In genomic region chr11:65754161-65754560, GRCm38 (mm10) we compare ENCODE assay signal across 24 mouse cellular contexts. TPM values are rescaled to one million over a fixed set of nuclear protein-coding genes. Genes with fewer than 3 reads are reported as not detected.
DNase-seq lines count a peak whose midpoint lies in the region; ATAC-seq and TF ChIP-seq lines count a peak whose summit lies in the region.
"Had no signal": no experiment of that assay in that cellular context is flagged by ENCODE, and none has a peak within 500 bp of the region (broad histone marks: within the 10 kb centered on the region; RNA-seq: fewer than 3 reads in every experiment).

No protein-coding gene starts in this region.

- H3K9me3 ChIP-seq in heart, embryonic 15.5 days (replicated peaks): no peaks in the 10 kb centered on the region
- H3K9me3 ChIP-seq in kidney, embryonic 14.5 days (ENCODE audit: control insufficient read depth, low read length): no peaks in the 10 kb centered on the region
- no peaks in the 10 kb centered on the region for H3K9me3 ChIP-seq in stomach, embryonic 14.5 days (ENCODE audit: control insufficient read depth, low read depth, low read length)
- H3K9me3 ChIP-seq in stomach, postnatal 0 days (ENCODE audit: control insufficient read depth, low read length): no peaks in the 10 kb centered on the region
- H3K9me3 ChIP-seq: embryonic facial prominence, embryonic 12.5 days; heart, embryonic 10.5 days; limb, embryonic 13.5 days; midbrain, embryonic 13.5 days; neural tube, embryonic 13.5 days had no signal

- intact Hi-C loops in heart, postnatal 10 days (cut with DNase I): no loop called here

- peaks cover 13% of the 10 kb centered on the region for H3K4me1 ChIP-seq in heart, embryonic 15.5 days (replicated peaks)
- H3K4me1 ChIP-seq in kidney, embryonic 14.5 days (ENCODE audit: control insufficient read depth, insufficient read depth, low read length): no peaks in the 10 kb centered on the region
- 0 out of 2 replicates have a peak, but pooled peaks cover 5% of the 10 kb centered on the region for H3K4me1 ChIP-seq in stomach, embryonic 14.5 days (ENCODE audit: control insufficient read depth, insufficient read depth, low read length)
- H3K4me1 ChIP-seq in stomach, postnatal 0 days (replicated peaks; ENCODE audit: control insufficient read depth, insufficient read depth): no peaks in the 10 kb centered on the region
- H3K4me1 ChIP-seq: embryonic facial prominence, embryonic 12.5 days; midbrain, embryonic 13.5 days; neural tube, embryonic 13.5 days had no signal

- no peak overlapping the region for H3K9ac ChIP-seq in heart, embryonic 15.5 days
- no peak overlapping the region for H3K9ac ChIP-seq in kidney, embryonic 14.5 days (ENCODE audit: low read depth, low read length)
- H3K9ac ChIP-seq in stomach, embryonic 14.5 days (replicated peaks; ENCODE audit: low read depth, low read length): no peak overlapping the region
- no peak overlapping the region for H3K9ac ChIP-seq in stomach, postnatal 0 days (ENCODE audit: low read length)
- H3K9ac ChIP-seq: embryonic facial prominence, embryonic 12.5 days; hindbrain, embryonic 14.5 days; limb, embryonic 13.5 days; midbrain, embryonic 13.5 days; neural tube, embryonic 13.5 days had no signal

- H3K4me2 ChIP-seq in heart, embryonic 15.5 days: no peak overlapping the region
- H3K4me2 ChIP-seq in kidney, embryonic 14.5 days (replicated peaks; ENCODE audit: low read depth, low read length): no peak overlapping the region
- no peak overlapping the region for H3K4me2 ChIP-seq in stomach, embryonic 14.5 days (replicated peaks; ENCODE audit: low read depth, low read length)
- no peak overlapping the region for H3K4me2 ChIP-seq in stomach, postnatal 0 days (replicated peaks; ENCODE audit: low read depth)
- H3K4me2 ChIP-seq: embryonic facial prominence, embryonic 12.5 days; hindbrain, embryonic 14.5 days; limb, embryonic 13.5 days; midbrain, embryonic 13.5 days; neural tube, embryonic 13.5 days had no signal

- H3K27ac ChIP-seq in heart, embryonic 15.5 days: peak overlapping the region; percentile 68; the same call in 1 of the 2 replicates
- no peak overlapping the region for H3K27ac ChIP-seq in kidney, embryonic 14.5 days (ENCODE audit: low read depth, low read length)
- H3K27ac ChIP-seq in stomach, embryonic 14.5 days (ENCODE audit: low read length): 0 out of 2 replicates have a peak overlapping the region, but pooled peaks have one; percentile 22
- no peak overlapping the region for H3K27ac ChIP-seq in stomach, postnatal 0 days (replicated peaks)
- H3K27ac ChIP-seq: embryonic facial prominence, embryonic 12.5 days; heart, embryonic 10.5 days; hindbrain, embryonic 14.5 days; layer of hippocampus, adult 2 months; limb, embryonic 13.5 days; macrophage; midbrain, embryonic 13.5 days; neural tube, embryonic 13.5 days had no signal

- no peaks in the 10 kb centered on the region for H3K27me3 ChIP-seq in heart, embryonic 15.5 days
- H3K27me3 ChIP-seq in kidney, embryonic 14.5 days (ENCODE audit: control insufficient read depth, insufficient read depth, low read length): no peaks in the 10 kb centered on the region
- no peaks in the 10 kb centered on the region for H3K27me3 ChIP-seq in stomach, embryonic 14.5 days (ENCODE audit: control insufficient read depth, insufficient read depth, low read length)
- H3K27me3 ChIP-seq in stomach, postnatal 0 days (ENCODE audit: control insufficient read depth, insufficient read depth, low read length): no peaks in the 10 kb centered on the region
- H3K27me3 ChIP-seq: embryonic facial prominence, embryonic 12.5 days; limb, embryonic 13.5 days; midbrain, embryonic 13.5 days; neural tube, embryonic 13.5 days had no signal

- DNase-seq in heart, postnatal 10 days: no peak
- peak; percentile 49 for DNase-seq in kidney, adult 9 months
- DNase-seq in stomach, postnatal 0 days (ENCODE audit: low spot score): no peak
- DNase-seq: adrenal gland, postnatal 25 days; B cell, adult 2 months; cerebellum, adult 11-12 months; cerebellum, adult 9-11 months; embryo, embryonic 11 days; lung, adult 18-20 months; right cerebral cortex, postnatal 4 days had no signal

- ATAC-seq in heart, embryonic 15.5 days (replicated peaks; ENCODE audit: insufficient number of reproducible peaks, insufficient read depth, low FRiP score, low read depth): no peak
- ATAC-seq in kidney, embryonic 14.5 days (ENCODE audit: low FRiP score, low TSS enrichment): no peak
- 0 out of 2 replicates have a peak, but pooled peaks have one; percentile 42 for ATAC-seq in stomach, embryonic 14.5 days (ENCODE audit: insufficient number of reproducible peaks, insufficient read depth, low FRiP score, low read depth)
- no peak for ATAC-seq in stomach, postnatal 0 days (ENCODE audit: low FRiP score, low TSS enrichment)
- ATAC-seq: forebrain, embryonic 14.5 days; intestine, postnatal 0 days; lung, postnatal 0 days; midbrain, embryonic 13.5 days had no signal

- TF ChIP-seq EP300 in stomach, postnatal 0 days (optimal IDR thresholded peaks at IDR 0.05): no peak

- no peak overlapping the region for H3K4me3 ChIP-seq in heart, embryonic 15.5 days
- no peak overlapping the region for H3K4me3 ChIP-seq in kidney, embryonic 14.5 days (ENCODE audit: low read length)
- no peak overlapping the region for H3K4me3 ChIP-seq in stomach, embryonic 14.5 days (ENCODE audit: low read depth, low read length)
- H3K4me3 ChIP-seq in stomach, postnatal 0 days (ENCODE audit: low read depth, low read length): no peak overlapping the region
- H3K4me3 ChIP-seq: embryonic facial prominence, embryonic 12.5 days; heart, embryonic 10.5 days; layer of hippocampus, adult 2 months; limb, embryonic 13.5 days; midbrain, embryonic 13.5 days; neural tube, embryonic 13.5 days had no signal

- no peaks in the 10 kb centered on the region for H3K36me3 ChIP-seq in heart, embryonic 15.5 days
- H3K36me3 ChIP-seq in kidney, embryonic 14.5 days (ENCODE audit: control insufficient read depth, insufficient read depth, low read length): peaks cover 5% of the 10 kb centered on the region; the same call in 1 of the 2 replicates
- no peaks in the 10 kb centered on the region for H3K36me3 ChIP-seq in stomach, embryonic 14.5 days (ENCODE audit: control insufficient read depth, insufficient read depth, low read length)
- no peaks in the 10 kb centered on the region; the same call in 1 of the 2 replicates for H3K36me3 ChIP-seq in stomach, postnatal 0 days (ENCODE audit: control insufficient read depth, insufficient read depth, low read length)
- H3K36me3 ChIP-seq: midbrain, embryonic 13.5 days had no signal

- WGBS in heart, embryonic 15.5 days: 66% methylated on average over 4 of the region's 4 CpGs
- WGBS in kidney, embryonic 14.5 days: 80% methylated on average over 4 of the region's 4 CpGs
- WGBS in stomach, embryonic 14.5 days: 61% methylated on average over 4 of the region's 4 CpGs
- WGBS in stomach, postnatal 0 days: 55% methylated on average over 4 of the region's 4 CpGs

- no peak for TF ChIP-seq CTCF in stomach, postnatal 0 days (IDR thresholded peaks at IDR 0.05; ENCODE audit: low read depth)

RNA-seq across cellular contexts. Expression of gene Map2k4, which starts 33.9 kb away (rescaled TPM):
- polyA plus RNA-seq in heart, embryonic 15.5 days (2015; fragmentation: Nextera tagmentation; extraction: Ambion mirVana): 55.7 and 58.2 TPM in 2 replicates
- total RNA-seq in heart, postnatal 10 days (2021): 10 to 100 TPM; 55.6 to 59.6 TPM
- 58.0 and 82.5 TPM in 2 replicates for polyA plus RNA-seq in kidney, embryonic 14.5 days (2014; fragmentation: Nextera tagmentation; extraction: Ambion mirVana)
- 77.7 and 77.9 TPM in 2 replicates for polyA plus RNA-seq in stomach, embryonic 14.5 days (2014; fragmentation: Nextera tagmentation; extraction: Ambion mirVana)
- polyA plus RNA-seq in stomach, postnatal 0 days (2015; fragmentation: Nextera tagmentation; extraction: Ambion mirVana): 44.9 and 47.1 TPM in 2 replicates

RNA-seq across cellular contexts. Expression of gene Zkscan6, which starts 52.8 kb away (rescaled TPM):
- polyA plus RNA-seq in heart, embryonic 15.5 days (2015; fragmentation: Nextera tagmentation; extraction: Ambion mirVana): 9.5 and 11.0 TPM in 2 replicates
- total RNA-seq in heart, postnatal 10 days (2021): 1 to 10 TPM; 5.4 to 7.0 TPM
- polyA plus RNA-seq in kidney, embryonic 14.5 days (2014; fragmentation: Nextera tagmentation; extraction: Ambion mirVana): 10.4 and 13.4 TPM in 2 replicates
- polyA plus RNA-seq in stomach, embryonic 14.5 days (2014; fragmentation: Nextera tagmentation; extraction: Ambion mirVana): 14.4 and 15.3 TPM in 2 replicates
- polyA plus RNA-seq in stomach, postnatal 0 days (2015; fragmentation: Nextera tagmentation; extraction: Ambion mirVana): 11.0 TPM in 2 replicates

Comparison
In these comparisons a context has a peak if more than half of its experiments do, and no peak if none do; other contexts are left out.
1. H3K27ac ChIP-seq: peak in heart, embryonic 15.5 days (single experiment) and stomach, embryonic 14.5 days (single experiment); none in kidney, embryonic 14.5 days (single experiment) and stomach, postnatal 0 days (single experiment).